Mouse (Mus musculus) erythroblast, embryonic 14.5 days (primary cell): ENCODE data around the gene Kcna5.

Source experiments
- GATA1 ChIP-seq: IDR thresholded peaks from 2 replicates; pipeline ENCODE4 v1.6.1; 2012; ENCODE audit warnings: low read length, inconsistent platforms, mixed read lengths
- TAL1 ChIP-seq: IDR thresholded peaks from 3 replicates; pipeline ENCODE4 v1.6.1; 2012; ENCODE audit warnings: low read length, inconsistent platforms, mixed read lengths

- TF ChIP-seq GATA1: no peak
- TF ChIP-seq TAL1: no peak
These were observed 22.1 kb downstream of the Kcna5 start for GRCm38 (mm10) chr6:126513154-126513553.
